Mouse (Mus musculus): ENCODE results near the gene Kcnj14.

DNA sequence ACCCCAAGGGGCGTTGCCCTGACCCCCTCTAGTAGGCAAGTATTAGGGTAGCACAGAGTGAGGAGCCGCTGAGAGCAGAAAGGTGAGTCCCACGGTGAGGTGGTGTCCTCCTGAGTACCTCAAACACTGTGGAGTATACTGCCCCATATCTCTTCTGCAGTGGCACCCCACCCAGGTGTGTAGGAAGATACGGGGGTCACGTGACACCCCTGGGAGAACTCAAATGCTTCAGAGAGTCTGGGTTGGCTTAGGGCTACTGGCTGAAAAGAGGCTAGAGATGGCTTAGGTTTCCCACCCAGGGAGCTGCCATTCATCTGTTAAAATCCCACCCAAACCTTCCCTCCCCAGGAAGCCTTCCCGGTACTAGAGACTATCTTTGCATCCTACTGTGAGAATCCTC lies 27.6 kb downstream of the Kcnj14 start:
- TF ChIP-seq CTCF (IDR thresholded peaks at IDR 0.05; ENCODE audit: borderline replicate concordance, control insufficient read depth, extremely low read depth, insufficient read depth, low read length, poor library complexity) (no peak), POLR2A (IDR thresholded peaks at IDR 0.05; ENCODE audit: control insufficient read depth, extremely low read depth, insufficient read depth, low read length, poor library complexity) (no peak)

All from thymus, adult 2 months (tissue).